Mouse (Mus musculus) liver, embryonic 14.5 days (tissue): Measurements from ENCODE around the gene A630095N17Rik.
"Not testable (repeated sequence)": the region's sequence is repeated elsewhere in the genome, so short reads cannot be mapped to it uniquely, and the experiment has no call there.

Experiments
- CTCF ChIP-seq: IDR thresholded peaks from 2 replicates; pipeline ENCODE4 v1.5.1; 2016; ENCODE audit warnings: antibody characterized with exemption, low read depth, control low read depth
- EP300 ChIP-seq: IDR thresholded peaks from 2 replicates; pipeline ENCODE4 v1.6.1; 2016; ENCODE audit warnings: antibody characterized with exemption, low read depth

- TF ChIP-seq CTCF = peak; percentile 62
- not testable (repeated sequence) for TF ChIP-seq EP300
Measured at GRCm38 (mm10) chr1:75232489-75232888, 587 bp upstream of the A630095N17Rik start.
